Mouse (Mus musculus) heart, embryonic 14.5 days (tissue): ENCODE measurements around the gene Zswim2. TPM values are rescaled to one million over a fixed set of nuclear protein-coding genes. Genes with fewer than 3 reads are reported as not detected.

Experiments used
- ATAC-seq: fragments of 200-750 bp; cut with Nextera tagmentation; 2 replicates; pipeline ENCODE4 v1.8.0; 2017; ENCODE audit warnings: low read depth, moderate TSS enrichment; ENCODE audit not compliant: insufficient number of reproducible peaks, insufficient read depth, low FRiP score
- H3K27ac ChIP-seq, 2 experiments: fragments of 200-500 bp in 1 of 2; fragments of 300-500 bp in 1 of 2; sonication (generic) in 1 of 2; replicated peaks in 1 of 2; 2 replicates each; pipeline ENCODE4 v1.5.1; 2012 to 2014; ENCODE audit warnings: low read depth in 2 of 2, low read length in 2 of 2, control low read depth in 1 of 2, mild to moderate bottlenecking in 1 of 2, mixed read lengths in 1 of 2; ENCODE audit not compliant: control insufficient read depth in 1 of 2, insufficient read depth in 1 of 2
- H3K27me3 ChIP-seq: fragments of 300-500 bp; sonication (generic); 2 replicates; pipeline ENCODE4 v1.6.1; 2014; ENCODE audit warnings: mild to moderate bottlenecking, low read length, control low read depth; ENCODE audit not compliant: control insufficient read depth, insufficient read depth
- H3K36me3 ChIP-seq: fragments of 300-500 bp; sonication (generic); 2 replicates; pipeline ENCODE4 v1.6.1; 2014; ENCODE audit warnings: mild to moderate bottlenecking, control low read depth, low read length, mixed read lengths; ENCODE audit not compliant: control insufficient read depth, insufficient read depth
- H3K4me1 ChIP-seq, 2 experiments: fragments of 200-500 bp in 1 of 2; fragments of 300-500 bp in 1 of 2; sonication (generic) in 1 of 2; 2 replicates each; pipeline ENCODE4 v1.6.1; 2012 to 2014; ENCODE audit warnings: low read length in 2 of 2, control low read depth in 1 of 2, mixed read lengths in 1 of 2; ENCODE audit not compliant: control insufficient read depth in 2 of 2, insufficient read depth in 2 of 2
- H3K4me2 ChIP-seq: fragments of 300-500 bp; sonication (generic); 2 replicates; pipeline ENCODE4 v1.6.1; 2014; ENCODE audit warnings: mild to moderate bottlenecking, low read length
- H3K4me3 ChIP-seq, 2 experiments: fragments of 200-500 bp in 1 of 2; fragments of 300-500 bp in 1 of 2; sonication (generic) in 1 of 2; 2 replicates each; pipeline ENCODE4 v1.5.1; 2012 to 2014; ENCODE audit warnings: low read length in 2 of 2, mild to moderate bottlenecking in 2 of 2, control low read depth in 1 of 2, low read depth in 1 of 2, moderate library complexity in 1 of 2; ENCODE audit not compliant: control insufficient read depth in 1 of 2, insufficient read depth in 1 of 2
- H3K9ac ChIP-seq: fragments of 300-500 bp; sonication (generic); 2 replicates; pipeline ENCODE4 v1.6.1; 2014; ENCODE audit warnings: mild to moderate bottlenecking, low read length
- H3K9me3 ChIP-seq: fragments of 300-500 bp; sonication (generic); 2 replicates; pipeline ENCODE4 v1.6.1; 2016; ENCODE audit warnings: low read length, control low read depth; ENCODE audit not compliant: control insufficient read depth
- WGBS: fragments of 180-500 bp; shearing (Covaris S2); extraction: QIAGEN DNeasy Blood & Tissue Kit; methylation state at CpG from one replicate; pipeline ENCODE4 v1.1.7; 2014; 5-methylcytosine and 5-hydroxymethylcytosine counted together
- polyA plus RNA-seq: library from polyadenylated mRNA; unstranded; fragments of >200 nt; fragmentation: Nextera tagmentation; extraction: Ambion mirVana; gene quantifications from 2 replicates; pipeline ENCODE4 v1.2.1, GENCODE M21; 2014

Zswim2 gene
- polyA plus RNA-seq, 1 experiment from 2014 or later, result not detected

- H3K27me3 ChIP-seq, result no peaks in the 10 kb centered on the region
- H3K9ac ChIP-seq, result no peak overlapping the region
- H3K27ac ChIP-seq, result no peak overlapping the region
- H3K4me3 ChIP-seq, result no peak overlapping the region
- H3K4me2 ChIP-seq, result no peak overlapping the region
- H3K4me1 ChIP-seq, result peaks cover 3% of the 10 kb centered on the region in 2 experiments; a peak in 1 of 4 replicates
- H3K36me3 ChIP-seq, result no peaks in the 10 kb centered on the region
- WGBS, result 40% methylated on average over 4 of the region's 4 CpGs
- ATAC-seq, result no peak
- no peaks in the 10 kb centered on the region for H3K9me3 ChIP-seq
Measured at GRCm38 (mm10) chr2:83941792-83942191, 764 bp upstream of the Zswim2 start.

GRCm38 (mm10) chr2:83941378-83941777, 350 bp upstream of the Zswim2 start:
- 42% methylated on average over 3 of the region's 3 CpGs for WGBS
- no peaks in the 10 kb centered on the region for H3K9me3 ChIP-seq
- no peaks in the 10 kb centered on the region for H3K27me3 ChIP-seq
- 0 out of 4 replicates have a peak overlapping the region, but pooled peaks of 1 of the 2 experiments have one; percentile 18 for H3K4me3 ChIP-seq
- no peaks in the 10 kb centered on the region for H3K36me3 ChIP-seq
- H3K4me2 ChIP-seq, result peak overlapping the region; percentile 59
- H3K4me1 ChIP-seq, result peaks cover 3% of the 10 kb centered on the region in 2 experiments; a peak in 1 of 4 replicates
- no peak for ATAC-seq
- no peak overlapping the region for H3K9ac ChIP-seq
- H3K27ac ChIP-seq, result no peak overlapping the region

GRCm38 (mm10) chr2:83929478-83930088, 11.4 kb downstream of the Zswim2 start:
- no peaks in the 10 kb centered on the region for H3K27me3 ChIP-seq
- H3K27ac ChIP-seq, result no peak overlapping the region
- no peak overlapping the region for H3K4me3 ChIP-seq
- 70% methylated on average over 2 of the region's 2 CpGs for WGBS
- H3K9me3 ChIP-seq, result no peaks in the 10 kb centered on the region
- H3K4me1 ChIP-seq, result no peaks in the 10 kb centered on the region
- H3K9ac ChIP-seq, result no peak overlapping the region
- ATAC-seq, result no peak
- H3K4me2 ChIP-seq, result no peak overlapping the region
- no peaks in the 10 kb centered on the region for H3K36me3 ChIP-seq

- Histone ChIP-seq H3K27ac (no peak overlapping the region), H3K4me3 (no peak overlapping the region), H3K4me1 (no peaks in the 10 kb centered on the region), H3K9me3 (no peaks in the 10 kb centered on the region), H3K4me2 (no peak overlapping the region), H3K9ac (no peak overlapping the region), H3K36me3 (no peaks in the 10 kb centered on the region), H3K27me3 (no peaks in the 10 kb centered on the region)
- 68% methylated on average over 2 of the region's 2 CpGs for WGBS
- no peak for ATAC-seq
Measured at GRCm38 (mm10) chr2:83901896-83902540, 39.0 kb downstream of the Zswim2 start.

GRCm38 (mm10) chr2:83893701-83894100, 47.3 kb downstream of the Zswim2 start:
- ATAC-seq, result no peak

GRCm38 (mm10) chr2:83883850-83884420, 57.1 kb downstream of the Zswim2 start:
- Histone ChIP-seq H3K36me3 (no peaks in the 10 kb centered on the region), H3K27ac (no peak overlapping the region), H3K9ac (no peak overlapping the region), H3K9me3 (no peaks in the 10 kb centered on the region), H3K4me3 (no peak overlapping the region), H3K27me3 (no peaks in the 10 kb centered on the region), H3K4me2 (no peak overlapping the region), H3K4me1 (no peaks in the 10 kb centered on the region)
- no peak for ATAC-seq
- 63% methylated on average over 6 of the region's 6 CpGs for WGBS

More at GRCm38 (mm10) chr2:83893701-83894100, 47.3 kb downstream of the Zswim2 start:
- Histone ChIP-seq H3K9ac (no peak overlapping the region), H3K4me3 (no peak overlapping the region), H3K4me2 (no peak overlapping the region), H3K36me3 (no peaks in the 10 kb centered on the region), H3K27me3 (no peaks in the 10 kb centered on the region), H3K27ac (no peak overlapping the region), H3K4me1 (no peaks in the 10 kb centered on the region), H3K9me3 (no peaks in the 10 kb centered on the region)
- WGBS, result 90% methylated on average over 2 of the region's 2 CpGs
